In the genomic region with DNA sequence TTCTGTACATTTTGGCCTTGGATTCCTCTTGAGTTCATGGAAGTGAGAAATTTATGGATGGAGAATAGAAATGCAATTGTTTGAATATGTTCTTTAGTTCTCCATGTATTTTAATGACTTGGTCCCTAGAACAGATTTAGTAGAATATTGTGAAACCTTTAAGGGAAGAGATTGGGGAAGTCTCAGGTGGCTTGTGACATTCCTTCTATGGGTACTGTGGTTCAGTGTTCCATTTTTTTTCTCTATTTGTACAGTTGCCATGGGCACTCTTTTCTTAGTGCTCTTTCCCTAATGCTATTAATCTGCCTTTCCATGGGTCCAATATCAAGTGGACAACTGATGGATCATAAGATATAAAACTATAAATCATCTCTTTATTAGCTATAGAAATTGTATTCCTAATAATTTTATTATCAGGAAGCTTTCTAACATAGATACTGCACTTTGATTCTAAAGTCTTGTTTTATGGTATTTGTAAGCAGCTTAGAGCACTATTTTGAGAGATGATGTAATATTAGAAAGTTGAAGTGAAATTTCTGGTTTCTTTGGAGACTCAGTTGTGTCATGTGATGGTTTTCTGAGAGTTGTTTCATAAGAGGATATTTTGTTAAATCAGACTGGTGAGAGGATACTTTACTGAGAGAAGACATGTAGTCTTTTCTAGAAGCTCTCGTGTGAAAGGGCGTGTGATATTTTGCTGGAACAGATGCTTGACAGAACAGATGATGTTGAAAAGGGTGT, we compare ENCODE assay signal across 31 mouse cellular contexts. TPM values are rescaled to one million over a fixed set of nuclear protein-coding genes. Genes with fewer than 3 reads are reported as not detected.
"Had no signal": no experiment of that assay in that cellular context is flagged by ENCODE, and none has a peak within 500 bp of the region (broad histone marks: within the 10 kb centered on the region; RNA-seq: fewer than 3 reads in every experiment).

No protein-coding gene starts in this region.

RNA-seq across cellular contexts. Expression of a gene that starts 15.7 kb away (rescaled TPM):
- total RNA-seq: heart, postnatal 14 days; heart, postnatal 25 days; heart, postnatal 36 days; hindbrain, postnatal 0 days; layer of hippocampus, adult 18-20 months; layer of hippocampus, adult 2 months; layer of hippocampus, adult 8-10 months; layer of hippocampus, postnatal 10 days; layer of hippocampus, postnatal 14 days; layer of hippocampus, postnatal 25 days; layer of hippocampus, postnatal 36 days; left cerebral cortex, adult 18-20 months had no signal
- polyA plus RNA-seq: heart, embryonic 10.5 days; heart, embryonic 11.5 days; heart, embryonic 12.5 days; heart, embryonic 13.5 days; heart, embryonic 14.5 days; heart, embryonic 15.5 days; heart, embryonic 16.5 days; hindbrain, embryonic 10.5 days; hindbrain, embryonic 11.5 days; hindbrain, embryonic 12.5 days; hindbrain, embryonic 13.5 days; hindbrain, embryonic 14.5 days; hindbrain, embryonic 15.5 days; hindbrain, embryonic 16.5 days; inflammation-experienced regulatory T-cells, adult 6 months; intestine, embryonic 15.5 days; intestine, postnatal 0 days; kidney, embryonic 14.5 days; kidney, embryonic 16.5 days had no signal
